Mouse (Mus musculus) G1E (cell line): ENCODE results near the gene Phyhipl. TPM values are rescaled to one million over a fixed set of nuclear protein-coding genes. Genes with fewer than 3 reads are reported as not detected.
A peak's percentile ranks its signal among the peaks of the same experiment; 100 is the strongest.

ENCODE experiments used
- ATAC-seq: 2 replicates; pipeline ENCODE4 v1.8.0; 2016; ENCODE audit warnings: mild to moderate bottlenecking; ENCODE audit not compliant: insufficient number of reproducible peaks, poor library complexity, low FRiP score, severe bottlenecking; ENCODE audit errors: extremely low read depth
- DNase-seq: peaks from one replicate; pipeline ENCODE4 v3.0.0; 2012; ENCODE audit warnings: low spot score
- H3K27me3 ChIP-seq: 2 replicates; pipeline ENCODE4 v1.6.1; 2012; ENCODE audit warnings: mild to moderate bottlenecking, low read length, inconsistent platforms; ENCODE audit not compliant: insufficient read depth
- H3K36me3 ChIP-seq: replicated peaks from 2 replicates; pipeline ENCODE3; 2012; ENCODE audit warnings: mild to moderate bottlenecking, inconsistent platforms
- H3K4me1 ChIP-seq: 2 replicates; pipeline ENCODE4 v1.6.1; 2012; ENCODE audit warnings: low read depth, low read length, inconsistent platforms, mixed read lengths; ENCODE audit not compliant: insufficient read depth
- H3K4me3 ChIP-seq: 2 replicates; pipeline ENCODE4 v1.5.1; 2012; ENCODE audit warnings: low read depth, mild to moderate bottlenecking, inconsistent platforms, low read length, moderate library complexity, mixed read lengths
- H3K9me3 ChIP-seq: replicated peaks from 2 replicates; pipeline ENCODE4 v1.6.1; 2012; ENCODE audit warnings: inconsistent platforms
- CTCF ChIP-seq: IDR thresholded peaks from 2 replicates; pipeline ENCODE4 v1.5.1; 2012; ENCODE audit warnings: low read depth, low read length, inconsistent platforms, mixed read lengths
- GATA1 ChIP-seq: IDR thresholded peaks from 2 replicates; pipeline ENCODE4 v1.6.1; 2012; ENCODE audit warnings: borderline replicate concordance, low read length, inconsistent platforms, mixed read lengths
- GATA2 ChIP-seq: IDR thresholded peaks from 2 replicates; pipeline ENCODE4 v1.6.1; 2012; ENCODE audit warnings: low read depth, low read length, inconsistent platforms, borderline replicate concordance
- POLR2AphosphoS5 ChIP-seq: IDR thresholded peaks from 2 replicates; pipeline ENCODE4 v1.6.1; 2012; ENCODE audit warnings: low read depth, low read length, inconsistent platforms; ENCODE audit not compliant: insufficient replicate concordance
- TAL1 ChIP-seq: conservative IDR thresholded peaks from 2 replicates; pipeline ENCODE4 v1.6.1; 2012; ENCODE audit warnings: low read depth, low read length, inconsistent platforms, mixed read lengths
- polyA plus RNA-seq: library from polyadenylated mRNA; stranded (reverse); fragments of >175 nt; gene quantifications from 2 replicates; pipeline ENCODE4 v1.2.3, GENCODE M21; 2012
- total RNA-seq, 2 experiments: library from RNA; stranded (forward) in 1 of 2; stranded (reverse) in 1 of 2; fragments of 200-1000 nt in 1 of 2; fragments of >200 nt in 1 of 2; fragmentation: Nextera tagmentation in 1 of 2; gene quantifications; 2 replicates each; pipeline ENCODE4 v1.2.3; 2014 to 2017

Gene Phyhipl
- total and polyA plus RNA-seq, 3 experiments: 0.71 TPM; not detected in 2

- Histone ChIP-seq H3K27me3 (no peaks in the 10 kb centered on the region), H3K36me3 (no peaks in the 10 kb centered on the region), H3K4me3 (no peak overlapping the region), H3K4me1 (no peaks in the 10 kb centered on the region), H3K9me3 (peaks cover 60% of the 10 kb centered on the region)
- no peak for ATAC-seq
- TF ChIP-seq CTCF: no peak
- TF ChIP-seq POLR2AphosphoS5: no peak
- TF ChIP-seq TAL1: no peak
- TF ChIP-seq GATA2: no peak
- TF ChIP-seq GATA1: no peak
- DNase-seq: no peak
These were observed 134.4 kb downstream of the Phyhipl start for GRCm38 (mm10) chr10:70521379-70521778.

- DNase-seq: no peak
- TF ChIP-seq TAL1 (no peak), GATA2 (no peak), GATA1 (no peak), CTCF (no peak), POLR2AphosphoS5 (no peak)
- H3K36me3 ChIP-seq: no peaks in the 10 kb centered on the region
- no peaks in the 10 kb centered on the region for H3K4me1 ChIP-seq
- H3K27me3 ChIP-seq: no peaks in the 10 kb centered on the region
- ATAC-seq: no peak
- peaks cover 66% of the 10 kb centered on the region for H3K9me3 ChIP-seq
- H3K4me3 ChIP-seq: no peak overlapping the region
These were observed 135.3 kb downstream of the Phyhipl start for GRCm38 (mm10) chr10:70520143-70521131.

GRCm38 (mm10) chr10:70519640-70520099, 136.1 kb downstream of the Phyhipl start:
- DNase-seq (no peak), ATAC-seq (no peak)
- 0 out of 2 replicates have a peak overlapping the region, but pooled peaks have one; percentile 30 for H3K4me3 ChIP-seq
- H3K9me3 ChIP-seq: peaks cover 72% of the 10 kb centered on the region
- TF ChIP-seq GATA2 (no peak), POLR2AphosphoS5 (no peak)
- H3K4me1 ChIP-seq: no peaks in the 10 kb centered on the region
- no peaks in the 10 kb centered on the region for H3K27me3 ChIP-seq
- no peaks in the 10 kb centered on the region for H3K36me3 ChIP-seq

- DNase-seq (no peak), ATAC-seq (no peak)
- Histone ChIP-seq H3K4me1 (no peaks in the 10 kb centered on the region), H3K36me3 (no peaks in the 10 kb centered on the region), H3K9me3 (peaks cover 61% of the 10 kb centered on the region), H3K27me3 (no peaks in the 10 kb centered on the region), H3K4me3 (no peak overlapping the region)
- TF ChIP-seq GATA2 (no peak), POLR2AphosphoS5 (no peak), GATA1 (no peak), CTCF (no peak), TAL1 (no peak)
These were observed 139.1 kb downstream of the Phyhipl start for GRCm38 (mm10) chr10:70516661-70517060.

- no peak for DNase-seq
- ATAC-seq: no peak
- Histone ChIP-seq H3K36me3 (no peaks in the 10 kb centered on the region), H3K27me3 (no peaks in the 10 kb centered on the region), H3K9me3 (peaks cover 48% of the 10 kb centered on the region), H3K4me3 (no peak overlapping the region), H3K4me1 (no peaks in the 10 kb centered on the region)
- TF ChIP-seq GATA2: no peak
- TF ChIP-seq TAL1: no peak
- TF ChIP-seq GATA1: no peak
These were observed 140.9 kb downstream of the Phyhipl start for GRCm38 (mm10) chr10:70514848-70515247.

GRCm38 (mm10) chr10:70507880-70508279, 147.9 kb downstream of the Phyhipl start:
- H3K27me3 ChIP-seq: no peaks in the 10 kb centered on the region
- TF ChIP-seq GATA1: no peak
- TF ChIP-seq TAL1: no peak
- no peak for TF ChIP-seq GATA2
- no peak for TF ChIP-seq CTCF
- TF ChIP-seq POLR2AphosphoS5: no peak
- no peak for ATAC-seq

More at GRCm38 (mm10) chr10:70507880-70508279, 147.9 kb downstream of the Phyhipl start:
- no peaks in the 10 kb centered on the region for H3K36me3 ChIP-seq
- peaks cover 39% of the 10 kb centered on the region for H3K9me3 ChIP-seq
- no peaks in the 10 kb centered on the region for H3K4me1 ChIP-seq
- DNase-seq: no peak
- H3K4me3 ChIP-seq: no peak overlapping the region

Other genes starting within 250 kb of the Phyhipl start
- gene Fam13c, start 215.5 kb downstream of the Phyhipl start, total RNA-seq (2014; fragmentation: Nextera tagmentation): not detected in 2 replicates
- 0.12 and 0.16 TPM in 2 replicates for gene Fam13c, start 215.5 kb downstream of the Phyhipl start, total RNA-seq (2017)
- gene Fam13c, start 215.5 kb downstream of the Phyhipl start, polyA plus RNA-seq: not detected in 2 replicates